Mouse (Mus musculus) hindbrain, embryonic 11.5 days (tissue): ENCODE measurements around the gene Panx3. TPM values are rescaled to one million over a fixed set of nuclear protein-coding genes. Genes with fewer than 3 reads are reported as not detected.

Experiments
- ATAC-seq: fragments of 200-750 bp; cut with Nextera tagmentation; 2 replicates; pipeline ENCODE4 v1.8.0; 2017; ENCODE audit warnings: mild to moderate bottlenecking, moderate TSS enrichment, moderate library complexity; ENCODE audit not compliant: low FRiP score
- DNase-seq: peaks from one replicate; pipeline ENCODE4 v3.0.0-alpha.2; 2015; ENCODE audit warnings: low spot score
- H3K27ac ChIP-seq: fragments of 300-500 bp; sonication (generic); 2 replicates; pipeline ENCODE4 v1.5.1; 2014; ENCODE audit warnings: mild to moderate bottlenecking, low read depth, low read length
- H3K27me3 ChIP-seq: fragments of 300-500 bp; sonication (generic); 2 replicates; pipeline ENCODE4 v1.6.1; 2014; ENCODE audit warnings: mild to moderate bottlenecking, low read length, moderate library complexity, mixed read lengths; ENCODE audit not compliant: control insufficient read depth, insufficient read depth
- H3K36me3 ChIP-seq: fragments of 300-500 bp; sonication (generic); 2 replicates; pipeline ENCODE4 v1.6.1; 2014; ENCODE audit warnings: mild to moderate bottlenecking, low read length, moderate library complexity, mixed read lengths; ENCODE audit not compliant: control insufficient read depth, insufficient read depth
- H3K4me1 ChIP-seq: fragments of 300-500 bp; sonication (generic); replicated peaks from 2 replicates; pipeline ENCODE4 v1.6.1; 2014; ENCODE audit warnings: low read length, mixed read lengths; ENCODE audit not compliant: control insufficient read depth, insufficient read depth
- H3K4me2 ChIP-seq: fragments of 300-500 bp; sonication (generic); replicated peaks from 2 replicates; pipeline ENCODE4 v1.6.1; 2014; ENCODE audit warnings: mild to moderate bottlenecking, low read depth, low read length
- H3K4me3 ChIP-seq: fragments of 300-500 bp; sonication (generic); 2 replicates; pipeline ENCODE4 v1.5.1; 2014; ENCODE audit warnings: low read depth, low read length
- H3K9ac ChIP-seq: fragments of 300-500 bp; sonication (generic); 2 replicates; pipeline ENCODE4 v1.6.1; 2014; ENCODE audit warnings: low read depth, low read length
- H3K9me3 ChIP-seq: fragments of 300-500 bp; sonication (generic); 2 replicates; pipeline ENCODE4 v1.6.1; 2016; ENCODE audit warnings: low read length; ENCODE audit not compliant: control insufficient read depth
- WGBS: fragments of 180-500 bp; shearing (Covaris S2); extraction: QIAGEN DNeasy Blood & Tissue Kit; methylation state at CpG from one replicate; pipeline ENCODE4 v1.1.7; 2014; 5-methylcytosine and 5-hydroxymethylcytosine counted together
- polyA plus RNA-seq: library from polyadenylated mRNA; unstranded; fragments of >200 nt; fragmentation: Nextera tagmentation; extraction: Ambion mirVana; gene quantifications from 2 replicates; pipeline ENCODE4 v1.2.1, GENCODE M21; 2014

Gene Panx3
- polyA plus RNA-seq, 1 experiment from 2014 or later: 0.28 TPM

DNA sequence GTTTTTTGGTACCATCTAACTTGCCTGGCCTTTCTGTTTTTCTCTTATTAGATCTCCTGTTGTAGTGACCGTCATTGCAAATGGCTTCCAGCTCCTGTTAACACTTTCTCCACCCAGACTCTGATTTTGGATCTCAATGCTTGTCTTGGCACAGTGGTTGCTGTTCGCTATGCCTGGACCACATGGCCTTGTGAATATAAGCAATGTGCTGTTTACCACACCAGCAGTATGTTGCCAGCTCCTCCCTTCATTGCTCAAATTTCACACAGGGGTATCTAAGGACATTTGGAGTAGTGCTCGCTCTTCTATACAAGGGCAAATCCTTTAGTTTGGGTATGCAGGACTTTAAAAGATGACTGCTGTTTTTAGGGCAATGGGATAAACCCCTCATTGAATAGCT is 22.8 kb downstream of the Panx3 start:
- no peaks in the 10 kb centered on the region for H3K9me3 ChIP-seq
- ATAC-seq: no peak
- no peaks in the 10 kb centered on the region for H3K27me3 ChIP-seq
- H3K9ac ChIP-seq: no peak overlapping the region
- no peak overlapping the region for H3K4me3 ChIP-seq
- H3K4me1 ChIP-seq: no peaks in the 10 kb centered on the region
- H3K27ac ChIP-seq: no peak overlapping the region
- DNase-seq: no peak
- no peak overlapping the region for H3K4me2 ChIP-seq
- H3K36me3 ChIP-seq: peaks cover 5% of the 10 kb centered on the region; the same call in 1 of the 2 replicates
- 91% methylated on average over 3 of the region's 3 CpGs for WGBS

- no peak overlapping the region for H3K4me2 ChIP-seq
These were observed 30.3 kb downstream of the Panx3 start for GRCm38 (mm10) chr9:37638721-37639120.

DNA sequence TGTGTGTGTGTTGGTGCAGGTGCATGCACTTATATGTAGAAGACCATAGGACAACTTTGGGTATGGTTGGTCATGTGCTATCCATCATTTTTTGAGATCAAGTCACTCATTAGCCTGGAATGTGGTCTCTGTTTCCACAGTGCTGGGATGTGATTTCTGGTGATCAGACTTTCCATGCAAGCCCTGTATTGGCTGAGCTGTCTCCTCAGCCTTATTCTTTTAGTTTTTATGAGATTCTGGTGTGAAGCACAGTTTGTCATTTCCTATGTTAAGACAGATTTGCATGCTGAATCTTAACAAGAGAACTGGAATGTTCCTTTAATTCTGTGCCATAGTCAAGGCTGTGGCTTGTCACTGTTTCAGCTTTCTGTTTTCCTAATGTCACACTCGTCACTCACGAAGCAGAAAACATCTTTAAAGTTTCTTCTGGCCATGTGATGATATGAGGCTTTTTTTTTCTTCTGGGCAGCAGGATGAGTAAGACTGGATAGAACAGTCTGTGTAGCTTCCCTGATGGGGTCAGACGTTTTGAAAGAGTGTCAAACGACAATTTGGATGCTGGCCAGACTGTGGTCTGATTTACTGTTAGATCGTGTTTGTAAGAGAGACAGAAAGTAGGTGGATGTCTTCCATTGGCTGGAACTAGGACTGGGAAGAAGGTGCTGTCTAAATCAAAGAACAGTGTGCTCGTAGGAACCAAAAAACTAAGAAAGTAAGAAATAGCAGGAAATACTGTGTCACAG is 32.1 kb downstream of the Panx3 start:
- Histone ChIP-seq H3K4me2 (no peak overlapping the region), H3K4me3 (no peak overlapping the region), H3K27ac (no peak overlapping the region), H3K9me3 (no peaks in the 10 kb centered on the region), H3K27me3 (no peaks in the 10 kb centered on the region), H3K4me1 (no peaks in the 10 kb centered on the region), H3K9ac (no peak overlapping the region), H3K36me3 (no peaks in the 10 kb centered on the region)
- DNase-seq (no peak), ATAC-seq (no peak)
- 72% methylated on average over 6 of the region's 6 CpGs for WGBS

More at GRCm38 (mm10) chr9:37638721-37639120, 30.3 kb downstream of the Panx3 start:
- Histone ChIP-seq H3K9me3 (no peaks in the 10 kb centered on the region), H3K36me3 (no peaks in the 10 kb centered on the region), H3K27me3 (no peaks in the 10 kb centered on the region), H3K4me1 (no peaks in the 10 kb centered on the region), H3K27ac (no peak overlapping the region), H3K4me3 (no peak overlapping the region), H3K9ac (no peak overlapping the region)
- DNase-seq (no peak), ATAC-seq (no peak)
- 92% methylated on average over 3 of the region's 3 CpGs for WGBS

- no peaks in the 10 kb centered on the region for H3K9me3 ChIP-seq
- H3K9ac ChIP-seq: no peak overlapping the region
- no peak overlapping the region for H3K27ac ChIP-seq
- 14% methylated on average over 7 of the region's 7 CpGs for WGBS
- H3K27me3 ChIP-seq: no peaks in the 10 kb centered on the region
- DNase-seq (peak; percentile 71), ATAC-seq (no peak)
- no peak overlapping the region for H3K4me3 ChIP-seq
- no peak overlapping the region for H3K4me2 ChIP-seq
- H3K4me1 ChIP-seq: no peaks in the 10 kb centered on the region
- no peaks in the 10 kb centered on the region for H3K36me3 ChIP-seq
These were observed 32.7 kb downstream of the Panx3 start for GRCm38 (mm10) chr9:37636335-37636734.

- WGBS: 95% methylated on average over 3 of the region's 3 CpGs
- Histone ChIP-seq H3K27ac (no peak overlapping the region), H3K4me1 (no peaks in the 10 kb centered on the region), H3K9me3 (no peaks in the 10 kb centered on the region), H3K36me3 (no peaks in the 10 kb centered on the region), H3K4me3 (no peak overlapping the region), H3K27me3 (no peaks in the 10 kb centered on the region), H3K9ac (no peak overlapping the region), H3K4me2 (no peak overlapping the region)
- ATAC-seq (no peak), DNase-seq (no peak)
These were observed 34.8 kb downstream of the Panx3 start for GRCm38 (mm10) chr9:37634269-37634668.

DNA sequence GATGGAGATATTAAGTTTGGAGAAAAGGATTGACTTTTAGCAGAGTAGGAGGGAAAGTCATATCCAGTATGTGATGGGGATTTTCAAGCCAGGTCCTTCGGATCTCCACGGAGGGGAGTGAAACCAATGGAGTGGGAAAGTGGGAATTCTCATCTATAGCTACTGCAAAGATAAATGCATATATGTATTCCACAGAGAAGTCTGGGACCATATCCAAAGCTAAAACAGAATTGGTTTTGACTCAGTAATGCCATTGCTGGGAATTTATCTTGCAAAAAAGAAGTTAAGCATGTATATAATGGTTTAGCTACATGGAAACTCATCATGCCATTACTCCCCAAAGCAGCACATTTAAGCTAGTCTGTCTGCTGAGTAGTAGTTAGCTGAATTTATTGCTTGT is 36.7 kb downstream of the Panx3 start:
- Histone ChIP-seq H3K27ac (no peak overlapping the region), H3K9me3 (no peaks in the 10 kb centered on the region), H3K9ac (no peak overlapping the region), H3K36me3 (no peaks in the 10 kb centered on the region), H3K4me2 (no peak overlapping the region), H3K4me1 (no peaks in the 10 kb centered on the region), H3K4me3 (no peak overlapping the region), H3K27me3 (no peaks in the 10 kb centered on the region)
- DNase-seq (no peak), ATAC-seq (no peak)
- 85% methylated on average over 2 of the region's 2 CpGs for WGBS

GRCm38 (mm10) chr9:37629941-37630340 is 39.1 kb downstream of the Panx3 start:
- Histone ChIP-seq H3K4me2 (no peak overlapping the region), H3K4me3 (no peak overlapping the region), H3K9me3 (no peaks in the 10 kb centered on the region), H3K36me3 (no peaks in the 10 kb centered on the region), H3K27me3 (no peaks in the 10 kb centered on the region), H3K9ac (no peak overlapping the region), H3K27ac (no peak overlapping the region), H3K4me1 (no peaks in the 10 kb centered on the region)
- ATAC-seq (no peak), DNase-seq (no peak)
- 98% methylated on average over 2 of the region's 2 CpGs for WGBS

GRCm38 (mm10) chr9:37628581-37628980 is 40.5 kb downstream of the Panx3 start:
- DNase-seq (no peak), ATAC-seq (no peak)
- Histone ChIP-seq H3K36me3 (no peaks in the 10 kb centered on the region), H3K9me3 (no peaks in the 10 kb centered on the region), H3K27me3 (no peaks in the 10 kb centered on the region), H3K4me3 (no peak overlapping the region), H3K4me2 (no peak overlapping the region), H3K9ac (no peak overlapping the region), H3K27ac (no peak overlapping the region), H3K4me1 (no peaks in the 10 kb centered on the region)
- WGBS: 42% methylated on average over 4 of the region's 4 CpGs

DNA sequence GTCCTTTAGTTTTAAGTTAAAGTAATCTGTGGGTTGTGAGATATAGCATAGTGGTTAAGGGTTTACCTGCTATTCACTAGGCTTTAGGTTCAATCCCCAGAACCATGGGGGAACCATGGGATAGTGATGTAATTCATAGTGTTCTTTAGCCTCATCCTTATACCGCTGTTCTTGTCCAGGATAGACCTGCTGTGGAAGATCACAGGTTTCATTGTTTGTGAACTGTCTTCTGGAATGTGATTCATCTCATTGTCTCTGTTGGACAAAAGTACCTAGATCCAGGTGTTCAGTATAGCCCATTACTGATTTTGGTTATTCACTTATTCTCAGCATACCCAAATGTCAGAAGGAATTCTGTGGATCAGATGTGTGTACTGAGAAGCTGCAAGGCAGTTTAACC is 41.8 kb downstream of the Panx3 start:
- no peak for DNase-seq
- H3K9me3 ChIP-seq: no peaks in the 10 kb centered on the region
- H3K4me2 ChIP-seq: no peak overlapping the region
- no peak overlapping the region for H3K27ac ChIP-seq
- no peak overlapping the region for H3K4me3 ChIP-seq
- no peak overlapping the region for H3K9ac ChIP-seq
- H3K36me3 ChIP-seq: no peaks in the 10 kb centered on the region
- no peak for ATAC-seq
- H3K4me1 ChIP-seq: no peaks in the 10 kb centered on the region
- whole genome bisulfite sequencing: 96% methylated on average over 1 of the region's 1 CpGs
- no peaks in the 10 kb centered on the region for H3K27me3 ChIP-seq
